Mouse (Mus musculus) myocyte (in vitro differentiated cells): Measurements from ENCODE around the gene Gys1.

Experiments used
- CEBPB ChIP-seq: IDR thresholded peaks from 2 replicates; pipeline ENCODE4 v1.6.1; 2011; ENCODE audit warnings: mild to moderate bottlenecking, moderate library complexity; ENCODE audit not compliant: poor library complexity, insufficient read depth, severe bottlenecking
- MAX ChIP-seq: IDR thresholded peaks from one replicate; pipeline ENCODE4 v1.6.1; 2011; ENCODE audit warnings: low read depth, mild to moderate bottlenecking, control low read depth
- MYOD1 ChIP-seq, 3 experiments: IDR thresholded peaks; one replicate each; pipeline ENCODE4 v1.6.1; 2011; ENCODE audit warnings: control low read depth in 2 of 3, low read depth in 2 of 3, mild to moderate bottlenecking in 2 of 3, moderate library complexity in 1 of 3; ENCODE audit not compliant: insufficient read length in 2 of 3, control insufficient read depth in 1 of 3
- MYOG ChIP-seq, 3 experiments: IDR thresholded peaks; one replicate each; pipeline ENCODE4 v1.6.1; 2011; ENCODE audit warnings: control low read depth in 2 of 3, low read depth in 2 of 3, mild to moderate bottlenecking in 2 of 3; ENCODE audit not compliant: insufficient read length in 2 of 3, control insufficient read depth in 1 of 3, insufficient read depth in 1 of 3
- POLR2A ChIP-seq: IDR thresholded peaks from one replicate; pipeline ENCODE4 v1.6.1; 2011; ENCODE audit warnings: low read depth, mild to moderate bottlenecking, control low read depth, moderate library complexity; ENCODE audit not compliant: insufficient read length
- REST ChIP-seq: IDR thresholded peaks from one replicate; pipeline ENCODE4 v1.6.1; 2011; ENCODE audit warnings: mild to moderate bottlenecking, control low read depth, moderate library complexity; ENCODE audit not compliant: insufficient read depth, insufficient read length
- SRF ChIP-seq: IDR thresholded peaks from one replicate; pipeline ENCODE4 v1.6.1; 2011; ENCODE audit warnings: low read depth; ENCODE audit not compliant: control insufficient read depth, insufficient read length
- TCF12 ChIP-seq: IDR thresholded peaks from one replicate; pipeline ENCODE4 v1.6.1; 2011; ENCODE audit warnings: mild to moderate bottlenecking, control low read depth; ENCODE audit not compliant: poor library complexity, insufficient read depth, severe bottlenecking
- USF1 ChIP-seq: IDR thresholded peaks from one replicate; pipeline ENCODE4 v1.6.1; 2011; ENCODE audit warnings: low read depth, mild to moderate bottlenecking, control low read depth, moderate library complexity

DNA sequence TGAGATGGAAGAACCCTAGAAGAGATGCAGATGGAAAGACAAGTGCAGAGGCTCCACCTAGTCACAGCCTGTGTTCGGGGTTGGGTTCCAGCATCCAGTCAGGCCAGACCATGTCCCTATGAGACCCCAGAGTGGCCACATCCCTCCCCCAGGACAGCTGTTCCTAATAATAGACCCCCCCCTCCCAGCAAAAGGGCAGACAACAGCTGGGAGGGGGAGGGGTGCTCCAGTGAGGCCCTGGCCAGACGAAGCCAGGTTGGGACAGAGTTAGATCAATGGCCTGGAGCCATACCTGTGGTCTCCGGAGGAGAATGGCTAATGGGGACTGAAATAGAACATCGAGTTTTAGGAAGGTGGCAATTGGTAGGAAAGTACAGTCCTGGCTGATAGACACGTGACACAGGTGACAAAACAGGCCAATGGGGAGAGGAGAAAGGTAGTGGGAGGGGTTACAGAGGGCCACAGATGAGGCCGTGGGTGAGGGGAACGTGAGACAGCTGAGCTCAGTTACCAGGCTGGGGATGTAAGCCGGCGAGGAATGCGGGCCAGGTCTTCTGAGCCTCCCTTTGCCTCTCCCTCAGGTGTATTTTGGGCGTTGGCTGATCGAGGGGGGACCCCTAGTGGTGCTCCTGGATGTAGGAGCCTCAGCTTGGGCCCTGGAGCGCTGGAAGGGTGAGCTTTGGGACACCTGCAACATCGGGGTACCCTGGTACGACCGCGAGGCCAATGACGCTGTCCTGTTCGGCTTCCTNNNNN, 3.1 kb downstream of the Gys1 start, which contains the start of gene Ruvbl2:
- TF ChIP-seq REST = no peak
- no peak for TF ChIP-seq MAX
- TF ChIP-seq POLR2A = peak; percentile 33
- peak; percentile 10 for TF ChIP-seq USF1
- peak; percentile 79 to 97 (median 94) for TF ChIP-seq MYOG (IDR thresholded peaks at IDR 0.05; ENCODE audit: control insufficient read depth in 1 of 3, insufficient read depth in 1 of 3, insufficient read length in 2 of 3, low read depth in 2 of 3)
- no peak for TF ChIP-seq SRF
- TF ChIP-seq MYOD1 (IDR thresholded peaks at IDR 0.05; ENCODE audit: control insufficient read depth in 1 of 3, insufficient read length in 2 of 3, low read depth in 2 of 3) = peak; percentile 80 to 96 (median 93)
- TF ChIP-seq TCF12 = peak; percentile 87
- TF ChIP-seq CEBPB = no peak
